Mouse (Mus musculus) CH12.LX (cell line): ENCODE measurements around the gene Kcnma1. TPM values are rescaled to one million over a fixed set of nuclear protein-coding genes. Genes with fewer than 3 reads are reported as not detected.

Experiments used
- DNase-seq: peaks from one replicate; pipeline ENCODE4 v3.0.0-alpha.2; 2013; ENCODE audit errors: extremely low read depth
- H3K27ac ChIP-seq: 2 replicates; pipeline ENCODE4 v1.5.1; 2012; ENCODE audit warnings: low read depth, mild to moderate bottlenecking, control low read depth, moderate library complexity; ENCODE audit not compliant: insufficient read depth
- H3K27me3 ChIP-seq: replicated peaks from 2 replicates; pipeline ENCODE3; 2012; ENCODE audit warnings: inconsistent platforms
- H3K36me3 ChIP-seq, 2 experiments: replicated peaks in 1 of 2; 2 replicates each; pipeline versions ENCODE3 to v1.6.1; 2012; ENCODE audit warnings: inconsistent platforms in 1 of 2, low read length in 1 of 2, mild to moderate bottlenecking in 1 of 2, mixed read lengths in 1 of 2, moderate library complexity in 1 of 2; ENCODE audit not compliant: control insufficient read depth in 1 of 2, insufficient read depth in 1 of 2
- H3K4me1 ChIP-seq, 2 experiments: 2 replicates each; pipeline ENCODE4 v1.6.1; 2012; ENCODE audit warnings: inconsistent platforms in 1 of 2, moderate library complexity in 1 of 2; ENCODE audit not compliant: insufficient read depth in 2 of 2, control insufficient read depth in 1 of 2
- H3K4me2 ChIP-seq: 2 replicates; pipeline ENCODE4 v1.6.1; 2012; ENCODE audit warnings: low read depth, mild to moderate bottlenecking, control low read depth; ENCODE audit not compliant: poor library complexity, insufficient read depth, severe bottlenecking
- H3K4me3 ChIP-seq, 3 experiments: fragments of 150-350 bp in 1 of 3; sonication (generic) in 1 of 3; replicated peaks in 1 of 3; 2 replicates each; pipeline versions ENCODE3 to v1.5.1; 2011 to 2012; ENCODE audit warnings: low read depth in 2 of 3, low read length in 2 of 3, mild to moderate bottlenecking in 2 of 3, moderate library complexity in 2 of 3, control low read depth in 1 of 3, improper control_type of control experiment in 1 of 3, inconsistent platforms in 1 of 3, mixed read lengths in 1 of 3; ENCODE audit not compliant: poor library complexity in 1 of 3
- H3K79me2 ChIP-seq: replicated peaks from 2 replicates; pipeline ENCODE4 v1.6.1; 2012; ENCODE audit warnings: mild to moderate bottlenecking, moderate library complexity; ENCODE audit not compliant: control insufficient read depth, poor library complexity, insufficient read depth, severe bottlenecking; ENCODE audit errors: extremely low read depth
- H3K9ac ChIP-seq: 2 replicates; pipeline ENCODE4 v1.6.1; 2012; ENCODE audit warnings: low read depth, mild to moderate bottlenecking, control low read depth, moderate library complexity; ENCODE audit not compliant: insufficient read depth
- H3K9me3 ChIP-seq: replicated peaks from 2 replicates; pipeline ENCODE3; 2012; ENCODE audit warnings: low read length, inconsistent platforms, mixed read lengths
- BHLHE40 ChIP-seq: IDR thresholded peaks from 2 replicates; pipeline ENCODE4 v1.6.1; 2011; ENCODE audit warnings: mild to moderate bottlenecking, low read depth, low read length, improper control_type of control experiment
- CHD1 ChIP-seq: IDR thresholded peaks from 2 replicates; pipeline ENCODE4 v1.6.1; 2012; ENCODE audit warnings: low read depth, low read length, improper control_type of control experiment, inconsistent platforms
- CTCF ChIP-seq, 2 experiments: IDR thresholded peaks in 1 of 2; conservative IDR thresholded peaks in 1 of 2; 2 replicates each; pipeline ENCODE4 v1.5.1; 2011 to 2012; ENCODE audit warnings: low read depth in 2 of 2, low read length in 2 of 2, improper control_type of control experiment in 1 of 2, inconsistent platforms in 1 of 2, mild to moderate bottlenecking in 1 of 2, moderate library complexity in 1 of 2
- E2F4 ChIP-seq: IDR thresholded peaks from 2 replicates; pipeline ENCODE4 v1.6.1; 2011; ENCODE audit warnings: low read depth, low read length, improper control_type of control experiment; ENCODE audit not compliant: insufficient replicate concordance
- ELF1 ChIP-seq: IDR thresholded peaks from 2 replicates; pipeline ENCODE4 v1.6.1; 2014; ENCODE audit warnings: low read depth, mild to moderate bottlenecking, inconsistent platforms, low read length, improper control_type of control experiment
- ETS1 ChIP-seq: conservative IDR thresholded peaks from 2 replicates; pipeline ENCODE4 v1.6.1; 2012; ENCODE audit warnings: low read depth, mild to moderate bottlenecking, inconsistent platforms, low read length, improper control_type of control experiment, moderate library complexity
- GABPA ChIP-seq: IDR thresholded peaks from 2 replicates; pipeline ENCODE4 v1.6.1; 2012; ENCODE audit warnings: low read depth, low read length, improper control_type of control experiment, inconsistent platforms; ENCODE audit not compliant: insufficient replicate concordance
- HCFC1 ChIP-seq: IDR thresholded peaks from 2 replicates; pipeline ENCODE4 v1.6.1; 2012; ENCODE audit warnings: low read depth, mild to moderate bottlenecking, inconsistent platforms, low read length, improper control_type of control experiment
- IRF4 ChIP-seq: IDR thresholded peaks from 2 replicates; pipeline ENCODE4 v1.6.1; 2014; ENCODE audit warnings: low read depth, mild to moderate bottlenecking, inconsistent platforms, low read length, improper control_type of control experiment
- JUN ChIP-seq: IDR thresholded peaks from 2 replicates; pipeline ENCODE4 v1.6.1; 2011; ENCODE audit warnings: low read depth, mild to moderate bottlenecking, low read length, improper control_type of control experiment, moderate library complexity; ENCODE audit not compliant: insufficient read depth
- JUND ChIP-seq: conservative IDR thresholded peaks from 2 replicates; pipeline ENCODE4 v1.6.1; 2011; ENCODE audit warnings: low read depth, low read length, improper control_type of control experiment
- KAT2A ChIP-seq: IDR thresholded peaks from 2 replicates; pipeline ENCODE4 v1.6.1; 2012; ENCODE audit warnings: low read length, improper control_type of control experiment, inconsistent platforms; ENCODE audit not compliant: insufficient replicate concordance
- MAFK ChIP-seq: IDR thresholded peaks from 2 replicates; pipeline ENCODE4 v1.6.1; 2011; ENCODE audit warnings: low read length, improper control_type of control experiment; ENCODE audit not compliant: insufficient replicate concordance
- MAX ChIP-seq: IDR thresholded peaks from 2 replicates; pipeline ENCODE4 v1.6.1; 2011; ENCODE audit warnings: low read length, improper control_type of control experiment
- MXI1 ChIP-seq: IDR thresholded peaks from 2 replicates; pipeline ENCODE4 v1.6.1; 2011; ENCODE audit warnings: mild to moderate bottlenecking, low read depth, low read length, improper control_type of control experiment
- MYC ChIP-seq: IDR thresholded peaks from 2 replicates; pipeline ENCODE4 v1.6.1; 2011; ENCODE audit warnings: low read depth, mild to moderate bottlenecking, improper control_type of control experiment, low read length
- NELFE ChIP-seq: IDR thresholded peaks from 2 replicates; pipeline ENCODE4 v1.6.1; 2011; ENCODE audit warnings: low read depth, low read length, improper control_type of control experiment
- PAX5 ChIP-seq: IDR thresholded peaks from 2 replicates; pipeline ENCODE4 v1.6.1; 2012; ENCODE audit warnings: low read length, inconsistent platforms, mixed read lengths
- RAD21 ChIP-seq: IDR thresholded peaks from 2 replicates; pipeline ENCODE4 v1.6.1; 2011; ENCODE audit warnings: low read depth, mild to moderate bottlenecking, low read length, improper control_type of control experiment, moderate library complexity
- SIN3A ChIP-seq: IDR thresholded peaks from 2 replicates; pipeline ENCODE4 v1.6.1; 2012; ENCODE audit warnings: low read length, improper control_type of control experiment, inconsistent platforms
- SMC3 ChIP-seq: IDR thresholded peaks from 2 replicates; pipeline ENCODE4 v1.6.1; 2011; ENCODE audit warnings: low read depth, low read length, improper control_type of control experiment
- TBP ChIP-seq: conservative IDR thresholded peaks from 2 replicates; pipeline ENCODE4 v1.6.1; 2011; ENCODE audit warnings: low read depth, low read length, improper control_type of control experiment
- UBTF ChIP-seq: IDR thresholded peaks from 2 replicates; pipeline ENCODE4 v1.6.1; 2012; ENCODE audit warnings: low read depth, mild to moderate bottlenecking, inconsistent platforms, low read length, improper control_type of control experiment, moderate library complexity
- USF1 ChIP-seq: IDR thresholded peaks from 2 replicates; pipeline ENCODE4 v1.6.1; 2014; ENCODE audit warnings: low read depth, mild to moderate bottlenecking, inconsistent platforms, low read length, improper control_type of control experiment
- ZC3H11A ChIP-seq: IDR thresholded peaks from 2 replicates; pipeline ENCODE4 v1.6.1; 2012; ENCODE audit warnings: low read depth, mild to moderate bottlenecking, inconsistent platforms, low read length, improper control_type of control experiment
- ZKSCAN1 ChIP-seq: IDR thresholded peaks from 2 replicates; pipeline ENCODE4 v1.6.1; 2012; ENCODE audit warnings: low read depth, inconsistent platforms, low read length, improper control_type of control experiment, borderline replicate concordance
- ZMIZ1 ChIP-seq: IDR thresholded peaks from 2 replicates; pipeline ENCODE4 v1.6.1; 2012; ENCODE audit warnings: low read depth, mild to moderate bottlenecking, inconsistent platforms, low read length, improper control_type of control experiment
- ZNF384 ChIP-seq: IDR thresholded peaks from 2 replicates; pipeline ENCODE4 v1.6.1; 2012; ENCODE audit warnings: low read depth, low read length, improper control_type of control experiment, inconsistent platforms
- dilution Hi-C: fragments of 300-500 bp; cut with MboI; formaldehyde crosslinking; loops from 2 replicates; pipeline ENCODE4 v1.14.3; 2020; ENCODE audit warnings: low sequenced_read_pairs; ENCODE audit not compliant: extremely low pct_unique_long_range_greater_than_20kb, extremely low pct_ligation_motif_present
- in situ Hi-C: fragments of 300-500 bp; cut with MboI; formaldehyde crosslinking; loops from 3 replicates; pipeline ENCODE4 v1.14.3; 2019; ENCODE audit warnings: low sequenced_read_pairs, low pct_ligation_motif_present, low pct_unique_long_range_greater_than_20kb, mixed read lengths
- polyA plus RNA-seq: library from polyadenylated mRNA; unstranded; fragments of >175 nt; gene quantifications from 2 replicates; pipeline ENCODE4 v1.2.1, GENCODE M21; 2012; ENCODE audit warnings: low read depth; ENCODE audit not compliant: insufficient read length
- total RNA-seq, 2 experiments: library from RNA; depleted of rRNA; stranded (reverse); fragments of 300-350 nt in 1 of 2; fragments of >200 nt in 1 of 2; gene quantifications; 2 replicates each; pipeline ENCODE4 v1.2.3; 2012 to 2014

Gene Kcnma1
- total and polyA plus RNA-seq, 3 experiments = 0.10 to 0.17 (median 0.12) TPM

GRCm38 (mm10) chr14:24032876-24033389 is 18.6 kb upstream of the Kcnma1 start:
- dilution Hi-C loops (no loop called here), in situ Hi-C loops (no loop called here)
- Histone ChIP-seq H3K4me3 (no peak overlapping the region), H3K4me1 (no peaks in the 10 kb centered on the region), H3K36me3 (no peaks in the 10 kb centered on the region), H3K79me2 (no peaks in the 10 kb centered on the region), H3K4me2 (no peak overlapping the region), H3K9ac (no peak overlapping the region), H3K9me3 (peaks cover 63% of the 10 kb centered on the region), H3K27me3 (no peaks in the 10 kb centered on the region), H3K27ac (no peak overlapping the region)
- DNase-seq = no peak
- TF ChIP-seq SMC3 = no peak
- TF ChIP-seq SIN3A = no peak
- TF ChIP-seq CHD1 = no peak
- no peak for TF ChIP-seq UBTF
- no peak for TF ChIP-seq ELF1
- TF ChIP-seq ZMIZ1 = no peak
- no peak for TF ChIP-seq JUN
- TF ChIP-seq PAX5 = no peak
- no peak for TF ChIP-seq JUND
- TF ChIP-seq TBP = no peak
- TF ChIP-seq USF1 = no peak
- no peak for TF ChIP-seq GABPA
- no peak for TF ChIP-seq ZC3H11A
- no peak for TF ChIP-seq MAFK
- TF ChIP-seq MAX = no peak
- no peak for TF ChIP-seq CTCF (conservative IDR thresholded peaks at IDR 0.05 in 1 of 2, IDR thresholded peaks at IDR 0.05 in 1 of 2; ENCODE audit: low read depth in 2 of 2, low read length in 2 of 2)
- no peak for TF ChIP-seq MYC
- TF ChIP-seq IRF4 = no peak

- no peaks in the 10 kb centered on the region for H3K4me1 ChIP-seq
- H3K9ac ChIP-seq = no peak overlapping the region
- TF ChIP-seq SIN3A (no peak), ZNF384 (no peak), E2F4 (no peak), HCFC1 (no peak), USF1 (no peak), ELF1 (no peak), MXI1 (no peak), RAD21 (no peak), KAT2A (no peak), MYC (no peak), MAFK (no peak), BHLHE40 (no peak), NELFE (no peak), SMC3 (no peak), ZKSCAN1 (no peak), ETS1 (no peak)
- no peaks in the 10 kb centered on the region for H3K79me2 ChIP-seq
- H3K27me3 ChIP-seq = no peaks in the 10 kb centered on the region
- no peaks in the 10 kb centered on the region for H3K36me3 ChIP-seq
- in situ Hi-C loops = no loop called here
- H3K9me3 ChIP-seq = peaks cover 63% of the 10 kb centered on the region
- DNase-seq = no peak
- H3K27ac ChIP-seq = no peak overlapping the region
- H3K4me2 ChIP-seq = no peak overlapping the region
- no peak overlapping the region for H3K4me3 ChIP-seq
- dilution Hi-C loops = no loop called here
These were observed 17.9 kb upstream of the Kcnma1 start for GRCm38 (mm10) chr14:24032201-24032600.
